Mouse (Mus musculus) left cerebral cortex, adult 18-20 months (tissue): ENCODE results near the gene Depdc1a. TPM values are rescaled to one million over a fixed set of nuclear protein-coding genes. Genes with fewer than 3 reads are reported as not detected.
A peak's percentile ranks its signal among the peaks of the same experiment; 100 is the strongest.
"Not testable (repeated sequence)": the region's sequence is repeated elsewhere in the genome, so short reads cannot be mapped to it uniquely, and the experiment has no call there.

Source experiments
- DNase-seq, 2 experiments: peaks; one replicate each; pipeline ENCODE4 v3.0.0; 2021 to 2022; ENCODE audit warnings: low spot score in 2 of 2, mixed read lengths in 1 of 2
- long read RNA-seq, 2 experiments: library from polyadenylated mRNA; stranded (forward); transcript quantifications; one replicate each; pipeline ENCODE4 v2.0.0; 2021
- total RNA-seq, 2 experiments: library from RNA; stranded (reverse); gene quantifications; 2 replicates each; pipeline ENCODE4 v1.2.3; 2021

Depdc1a gene
- total RNA-seq = not detected
- long read RNA-seq, experiment 1 = 0 reads
- long read RNA-seq, experiment 2 = 0 reads

DNA sequence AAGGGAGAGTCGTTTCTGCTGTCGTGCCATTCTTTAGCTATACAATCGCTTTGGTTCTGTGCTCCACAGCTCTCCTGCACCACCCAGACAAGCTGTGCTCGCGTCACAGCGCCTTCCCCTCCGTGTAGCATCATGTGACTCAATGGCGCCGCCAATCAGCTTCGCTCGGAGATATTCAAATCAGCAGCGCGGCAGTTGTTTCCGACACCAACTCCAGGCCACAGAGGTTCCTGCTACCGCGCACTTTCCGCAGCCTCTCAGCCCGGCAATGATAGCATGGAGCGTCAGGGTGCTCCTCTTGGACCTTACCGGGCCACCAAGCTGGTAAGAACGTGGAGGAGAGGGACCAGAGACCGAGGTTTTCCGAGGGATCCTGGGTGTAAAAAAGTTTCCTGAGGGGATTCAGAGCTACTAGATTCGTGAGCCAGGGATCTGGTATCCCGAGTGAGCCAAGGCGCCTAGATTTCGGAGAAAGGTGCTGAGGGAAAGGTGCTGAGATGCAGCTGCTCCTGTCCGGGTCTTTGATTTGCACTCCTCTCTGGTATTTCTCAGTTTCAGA is at the start of gene Depdc1a:
TSS of gene Depdc1a (plus strand) at position 191 of the 559 bp plus-strand sequence.
- DNase-seq = peak; percentile 88 to 93

DNA sequence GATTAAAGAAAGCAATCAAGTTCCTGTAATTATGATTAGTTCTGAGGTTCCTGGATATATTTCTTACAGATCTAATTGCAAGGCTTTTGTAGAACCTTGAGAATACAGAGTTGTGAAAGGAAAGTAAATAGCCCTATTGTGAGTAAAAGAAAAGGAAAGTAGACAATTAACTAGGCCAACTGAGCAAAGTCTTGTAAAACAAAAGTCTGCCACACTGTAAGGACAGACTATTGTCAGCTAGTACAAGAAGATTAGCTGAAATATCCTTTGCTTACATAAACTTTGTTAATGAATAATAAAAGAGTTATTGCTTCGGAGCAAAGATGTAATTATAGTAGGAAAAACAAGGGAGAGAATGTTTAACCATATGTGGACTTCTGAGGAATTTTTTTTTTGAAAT is 25.2 kb upstream of the Depdc1a start:
- no peak for DNase-seq

DNA sequence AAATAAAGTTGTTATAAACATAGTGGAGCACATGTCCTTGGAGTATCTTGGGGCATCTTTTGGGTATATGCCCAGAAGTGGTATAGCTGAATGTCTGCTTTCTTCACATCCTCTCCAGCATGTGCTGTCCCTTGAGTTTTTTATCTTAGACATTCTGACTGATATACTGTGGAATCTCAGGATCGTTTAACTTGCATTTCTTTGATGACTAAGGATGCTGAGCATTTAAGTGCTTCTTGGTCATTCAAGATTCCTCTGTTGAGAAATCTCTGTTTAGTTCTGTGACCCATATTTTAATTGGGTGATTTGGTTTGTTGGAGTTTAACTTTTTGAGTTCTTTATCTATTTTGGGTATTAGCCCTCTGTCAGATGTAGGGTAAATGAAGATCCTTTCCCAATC is 19.8 kb upstream of the Depdc1a start:
- no peak for DNase-seq

DNA sequence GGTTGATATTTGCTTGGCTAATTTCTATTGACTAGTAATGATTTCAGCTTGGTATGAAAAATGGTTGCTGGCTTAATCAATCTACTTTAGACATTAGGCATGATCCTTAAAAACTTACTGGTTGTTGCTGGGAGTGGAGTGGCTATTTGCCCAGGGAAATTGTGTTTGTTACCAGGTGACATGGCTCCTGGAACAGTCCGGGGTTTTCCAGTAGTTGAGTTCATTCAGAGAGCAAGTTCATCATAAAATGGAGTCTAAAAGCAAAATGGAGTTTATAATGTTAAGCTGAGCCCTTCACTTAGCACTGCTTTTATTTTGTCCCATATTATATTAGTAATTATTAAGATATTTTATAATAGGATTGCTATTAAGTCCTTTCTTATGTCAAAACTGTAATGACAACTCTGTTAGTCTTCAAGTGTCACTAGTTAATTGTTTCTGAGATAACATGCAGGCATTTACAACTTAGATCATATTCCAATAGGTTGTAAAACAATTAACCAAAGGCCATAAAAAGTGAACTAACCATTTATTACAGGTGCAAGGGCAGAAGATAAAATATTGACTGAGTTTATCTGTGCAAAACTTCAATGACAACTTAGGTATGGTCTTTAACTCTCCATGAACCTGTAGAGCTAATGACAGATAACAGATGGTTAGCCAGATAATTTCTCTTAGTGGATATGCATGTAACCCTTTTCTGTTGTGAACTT is 17.8 kb upstream of the Depdc1a start:
- no peak for DNase-seq

DNA sequence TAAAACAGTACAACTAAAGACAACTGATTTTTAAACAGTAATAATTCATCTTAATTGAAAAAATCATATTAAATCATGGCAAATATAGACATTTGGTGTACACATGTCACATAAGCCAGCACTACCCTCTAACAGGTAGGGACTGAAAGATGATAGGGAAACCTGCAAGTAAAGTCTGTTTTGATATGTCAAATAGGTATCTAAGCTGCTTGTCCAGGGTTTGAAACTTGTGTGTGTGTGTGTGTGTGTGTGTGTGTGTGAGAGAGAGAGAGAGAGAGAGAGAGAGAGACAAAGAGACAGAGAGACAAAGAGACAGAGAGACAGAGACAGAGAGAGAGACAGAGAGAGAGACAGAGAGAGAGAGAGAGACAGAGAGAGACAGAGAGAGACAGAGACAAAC is 524 bp upstream of the Depdc1a start:
- not testable (repeated sequence) for DNase-seq

DNA sequence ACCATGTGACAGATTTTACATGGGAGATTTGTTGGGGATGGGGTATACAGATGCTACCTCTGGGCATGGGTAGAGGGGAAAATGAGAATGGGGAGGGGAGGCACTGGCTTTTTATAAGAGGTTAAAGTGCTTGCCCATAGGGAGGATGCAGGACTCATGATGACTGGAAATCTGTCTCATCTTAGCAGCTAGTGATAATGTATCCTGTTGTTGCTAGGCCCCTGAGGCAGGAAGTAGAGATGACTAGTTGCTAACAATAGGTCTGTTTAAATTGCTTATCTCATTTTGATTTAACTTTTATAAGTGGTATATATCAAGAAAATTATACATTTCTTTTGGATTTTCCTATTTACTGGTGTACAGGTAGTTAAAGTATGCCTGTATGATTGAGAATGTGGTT is 13.7 kb downstream of the Depdc1a start:
- no peak for DNase-seq

DNA sequence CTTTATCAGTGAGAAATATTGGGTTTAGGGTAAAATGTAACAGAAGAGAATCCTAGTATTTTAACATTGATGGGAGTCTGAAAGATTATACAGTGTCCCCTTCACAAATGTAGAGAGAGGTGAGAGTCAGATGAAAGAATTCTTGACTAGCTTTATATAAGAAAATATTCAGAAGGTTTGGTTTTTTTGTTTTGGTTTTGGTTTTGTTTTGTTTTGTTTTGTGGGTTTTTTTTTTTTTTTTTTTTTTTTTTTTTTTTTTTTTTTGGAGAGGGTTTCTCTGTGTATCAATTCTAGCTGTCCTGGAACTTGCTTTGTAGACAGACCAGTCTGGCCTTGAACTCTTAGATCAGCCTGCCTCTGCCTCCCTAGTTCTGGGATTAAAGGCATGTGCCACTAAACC is 33.3 kb downstream of the Depdc1a start:
- no peak for DNase-seq

DNA sequence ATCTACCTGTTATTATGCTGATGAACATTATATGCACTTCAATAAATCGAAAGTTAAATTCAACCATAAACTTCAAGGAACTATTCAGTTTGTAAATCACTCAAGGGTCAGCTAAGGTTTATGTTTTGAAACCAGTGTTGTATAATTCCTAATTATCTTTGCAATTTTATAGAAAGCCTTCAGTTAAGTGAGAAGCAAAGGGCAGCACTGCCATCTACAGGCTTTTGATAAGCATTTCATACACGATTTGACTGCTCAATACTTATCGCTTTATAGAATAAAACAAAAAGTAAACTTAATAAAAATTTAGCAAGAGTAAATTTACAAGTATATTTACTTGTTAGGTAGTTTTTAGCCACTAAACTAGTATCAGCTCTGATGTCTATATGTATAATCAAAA is 53.1 kb downstream of the Depdc1a start:
- DNase-seq = peak; percentile 27 to 37

DNA sequence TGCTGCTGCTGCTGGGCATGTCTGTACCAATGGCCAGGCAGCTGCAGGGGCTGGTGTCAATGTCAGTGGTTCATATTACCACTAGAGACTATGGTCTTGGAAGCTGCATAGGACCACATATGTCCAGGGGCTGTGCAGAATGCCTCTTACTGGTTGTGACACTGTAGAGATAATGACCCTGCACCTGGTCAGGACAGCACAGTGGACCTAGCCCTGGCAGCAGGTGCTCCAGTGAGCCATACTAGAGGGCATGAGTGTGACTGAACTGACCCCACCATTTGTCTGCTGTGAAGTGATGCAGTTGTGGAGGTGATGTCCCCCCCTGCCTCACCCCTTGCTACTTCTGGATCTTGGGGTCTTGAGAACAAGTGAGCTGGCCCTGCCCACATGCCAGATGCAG is 55.0 kb downstream of the Depdc1a start:
- DNase-seq = no peak

Other genes with a start within 250 kb of the Depdc1a start
- gene Rpe65, start 103.7 kb downstream of the Depdc1a start, total RNA-seq = 1 to 10 TPM; 1.0 to 1.5 TPM